In genomic region chr7:141455610-141456314, GRCm38 (mm10) we compare ENCODE assay signal across 7 mouse cellular contexts. TPM values are rescaled to one million over a fixed set of nuclear protein-coding genes. Genes with fewer than 3 reads are reported as not detected.
DNase-seq lines count a peak whose midpoint lies in the region; ATAC-seq and TF ChIP-seq lines count a peak whose summit lies in the region.

No protein-coding gene starts in this region.

- no peaks in the 10 kb centered on the region for H3K9me3 ChIP-seq in E14TG2a.4 (ENCODE audit: low read length)
- H3K9me3 ChIP-seq in embryonic facial prominence, embryonic 14.5 days (ENCODE audit: control insufficient read depth, low read length): no peaks in the 10 kb centered on the region
- H3K9me3 ChIP-seq in heart, embryonic 14.5 days (ENCODE audit: control insufficient read depth, low read length): no peaks in the 10 kb centered on the region
- H3K9me3 ChIP-seq in kidney, embryonic 16.5 days (ENCODE audit: low read length): no peaks in the 10 kb centered on the region

- H3K9ac ChIP-seq in embryonic facial prominence, embryonic 14.5 days (ENCODE audit: low read depth, low read length): peak overlapping the region; percentile 70
- H3K9ac ChIP-seq in heart, embryonic 14.5 days (ENCODE audit: low read length): peak overlapping the region; percentile 85
- peak overlapping the region; percentile 70 for H3K9ac ChIP-seq in kidney, embryonic 16.5 days (replicated peaks; ENCODE audit: low read length)

- peak; percentile 7; the same call in 1 of the 2 replicates for ATAC-seq in embryonic facial prominence, embryonic 14.5 days (ENCODE audit: low read depth)
- peak; percentile 28 for ATAC-seq in heart, embryonic 14.5 days (ENCODE audit: insufficient number of reproducible peaks, insufficient read depth, low FRiP score, low read depth)
- peak; percentile 35 for ATAC-seq in kidney, embryonic 16.5 days (ENCODE audit: low FRiP score, low TSS enrichment)

- H3K27me3 ChIP-seq in E14TG2a.4 (ENCODE audit: insufficient read depth, low read length): peaks cover 27% of the 10 kb centered on the region
- H3K27me3 ChIP-seq in embryonic facial prominence, embryonic 14.5 days (replicated peaks; ENCODE audit: control insufficient read depth, insufficient read depth, low read length): peaks cover 15% of the 10 kb centered on the region
- peaks cover 2% of the 10 kb centered on the region; the same call in 1 of the 2 replicates for H3K27me3 ChIP-seq in heart, embryonic 14.5 days (ENCODE audit: control insufficient read depth, insufficient read depth, low read length)
- H3K27me3 ChIP-seq in kidney, embryonic 16.5 days (ENCODE audit: insufficient read depth, low read length): no peaks in the 10 kb centered on the region
- no peaks in the 10 kb centered on the region for H3K27me3 ChIP-seq in small intestine, adult 2 months (ENCODE audit: control insufficient read depth, insufficient read depth, low read length)

- H3K36me3 ChIP-seq in E14TG2a.4 (ENCODE audit: insufficient read depth, low read length): peaks cover 33% of the 10 kb centered on the region
- peaks cover 17% of the 10 kb centered on the region for H3K36me3 ChIP-seq in embryonic facial prominence, embryonic 14.5 days (ENCODE audit: control insufficient read depth, insufficient read depth, low read length)
- peaks cover 44% of the 10 kb centered on the region for H3K36me3 ChIP-seq in heart, embryonic 14.5 days (ENCODE audit: control insufficient read depth, insufficient read depth, low read length)
- H3K36me3 ChIP-seq in kidney, embryonic 16.5 days (ENCODE audit: insufficient read depth, low read length): peaks cover 26% of the 10 kb centered on the region
- H3K36me3 ChIP-seq in small intestine, adult 2 months (ENCODE audit: control insufficient read depth, insufficient read depth, low read length): peaks cover 38% of the 10 kb centered on the region

- H3K4me2 ChIP-seq in embryonic facial prominence, embryonic 14.5 days (ENCODE audit: low read depth, low read length): peak overlapping the region; percentile 96
- H3K4me2 ChIP-seq in heart, embryonic 14.5 days (ENCODE audit: low read length): peak overlapping the region; percentile 94
- H3K4me2 ChIP-seq in kidney, embryonic 16.5 days (replicated peaks; ENCODE audit: low read depth, low read length): peak overlapping the region; percentile 92

- H3K4me3 ChIP-seq in E14TG2a.4 (replicated peaks; ENCODE audit: low read length): peak overlapping the region; percentile 91
- H3K4me3 ChIP-seq in embryonic facial prominence, embryonic 14.5 days (ENCODE audit: low read depth, low read length): peak overlapping the region; percentile 63
- H3K4me3 ChIP-seq in heart, embryonic 14.5 days (ENCODE audit: control insufficient read depth in 1 of 2, insufficient read depth in 1 of 2, low read depth in 1 of 2, low read length in 2 of 2): peak overlapping the region; percentile 63 to 74
- peak overlapping the region; percentile 77 for H3K4me3 ChIP-seq in kidney, embryonic 16.5 days (ENCODE audit: low read length)
- peak overlapping the region; percentile 84 for H3K4me3 ChIP-seq in small intestine, adult 2 months (ENCODE audit: low read depth, low read length)

- peak; percentile 87 to 95 for DNase-seq in adrenal gland, adult (ENCODE audit: inconsistent age in 2 of 2, low spot score in 1 of 2)
- DNase-seq in embryonic facial prominence, embryonic 14.5 days (ENCODE audit: low spot score): no peak
- DNase-seq in lung, postnatal 36 days: peak; percentile 94

- H3K27ac ChIP-seq in embryonic facial prominence, embryonic 14.5 days (replicated peaks; ENCODE audit: low read depth, low read length): peak overlapping the region; percentile 31; the same call in 1 of the 2 replicates
- peak overlapping the region; percentile 84 to 88 for H3K27ac ChIP-seq in heart, embryonic 14.5 days (replicated peaks in 1 of 2; ENCODE audit: control insufficient read depth in 1 of 2, insufficient read depth in 1 of 2, low read depth in 2 of 2, low read length in 2 of 2)
- peak overlapping the region; percentile 82 for H3K27ac ChIP-seq in kidney, embryonic 16.5 days (ENCODE audit: low read length)
- H3K27ac ChIP-seq in small intestine, adult 2 months (ENCODE audit: insufficient read depth, low read depth, low read length): peak overlapping the region; percentile 91

- TF ChIP-seq POLR2A in small intestine, adult 2 months (IDR thresholded peaks at IDR 0.05; ENCODE audit: low read depth, low read length): peak; percentile 10; the same call in 1 of the 2 replicates

- 2% methylated on average over 22 of the region's 23 CpGs for WGBS in embryonic facial prominence, embryonic 14.5 days
- under 1% methylated on average over 23 of the region's 23 CpGs for WGBS in heart, embryonic 14.5 days
- under 1% methylated on average over 23 of the region's 23 CpGs for WGBS in kidney, embryonic 16.5 days
- under 1% methylated on average over 23 of the region's 23 CpGs for WGBS in small intestine, adult 2 months

- TF ChIP-seq CTCF in E14TG2a.4 (conservative IDR thresholded peaks at IDR 0.05; ENCODE audit: low read length): no peak
- TF ChIP-seq CTCF in small intestine, adult 2 months (IDR thresholded peaks at IDR 0.05; ENCODE audit: extremely low read depth, insufficient read length, insufficient replicate concordance, low read depth, low read length): no peak

- H3K4me1 ChIP-seq in E14TG2a.4 (replicated peaks; ENCODE audit: low read depth, low read length): peaks cover 75% of the 10 kb centered on the region
- H3K4me1 ChIP-seq in embryonic facial prominence, embryonic 14.5 days (ENCODE audit: control insufficient read depth, insufficient read depth, low read length): 0 out of 2 replicates have a peak, but pooled peaks cover 4% of the 10 kb centered on the region
- peaks cover 7 to 13% of the 10 kb centered on the region in 2 experiments; a peak in 3 of 4 replicates for H3K4me1 ChIP-seq in heart, embryonic 14.5 days (ENCODE audit: control insufficient read depth in 2 of 2, insufficient read depth in 2 of 2, low read length in 2 of 2)
- H3K4me1 ChIP-seq in kidney, embryonic 16.5 days (ENCODE audit: insufficient read depth, low read length): peaks cover 12% of the 10 kb centered on the region
- H3K4me1 ChIP-seq in small intestine, adult 2 months (ENCODE audit: control insufficient read depth, insufficient read depth, insufficient read length, low read length): peaks cover 30% of the 10 kb centered on the region

RNA-seq across cellular contexts. Expression of gene Pnpla2, which starts 0.8 kb away (rescaled TPM):
- polyA plus RNA-seq in embryonic facial prominence, embryonic 14.5 days (2014; fragmentation: Nextera tagmentation; extraction: Ambion mirVana): 16.9 and 20.4 TPM in 2 replicates
- polyA plus RNA-seq in heart, embryonic 14.5 days (2014; fragmentation: Nextera tagmentation; extraction: Ambion mirVana): 48.7 and 49.0 TPM in 2 replicates
- 47.0 and 51.5 TPM in 2 replicates for polyA plus RNA-seq in kidney, embryonic 16.5 days (2015; fragmentation: Nextera tagmentation; extraction: Ambion mirVana)
- polyA plus RNA-seq in small intestine, adult 2 months (2012; rRNA removed): 86.0 and 319 TPM in 2 replicates

RNA-seq across cellular contexts. Expression of gene Cracr2b, which starts 5.1 kb away (rescaled TPM):
- polyA plus RNA-seq in embryonic facial prominence, embryonic 14.5 days (2014; fragmentation: Nextera tagmentation; extraction: Ambion mirVana): 6.6 and 10.3 TPM in 2 replicates
- 20.4 and 25.6 TPM in 2 replicates for polyA plus RNA-seq in heart, embryonic 14.5 days (2014; fragmentation: Nextera tagmentation; extraction: Ambion mirVana)
- polyA plus RNA-seq in kidney, embryonic 16.5 days (2015; fragmentation: Nextera tagmentation; extraction: Ambion mirVana): 23.7 and 24.1 TPM in 2 replicates
- 32.6 and 57.1 TPM in 2 replicates for polyA plus RNA-seq in small intestine, adult 2 months (2012; rRNA removed)

RNA-seq across cellular contexts. Expression of gene Rplp2, which starts 8.6 kb away (rescaled TPM):
- 1,283 and 1,386 TPM in 2 replicates for polyA plus RNA-seq in embryonic facial prominence, embryonic 14.5 days (2014; fragmentation: Nextera tagmentation; extraction: Ambion mirVana)
- polyA plus RNA-seq in heart, embryonic 14.5 days (2014; fragmentation: Nextera tagmentation; extraction: Ambion mirVana): 874 and 975 TPM in 2 replicates
- 1,055 and 1,146 TPM in 2 replicates for polyA plus RNA-seq in kidney, embryonic 16.5 days (2015; fragmentation: Nextera tagmentation; extraction: Ambion mirVana)
- polyA plus RNA-seq in small intestine, adult 2 months (2012; rRNA removed): 287 and 441 TPM in 2 replicates

RNA-seq across cellular contexts. Expression of gene Cd151, which starts 11.4 kb away (rescaled TPM):
- polyA plus RNA-seq in embryonic facial prominence, embryonic 14.5 days (2014; fragmentation: Nextera tagmentation; extraction: Ambion mirVana): 54.9 and 60.7 TPM in 2 replicates
- polyA plus RNA-seq in heart, embryonic 14.5 days (2014; fragmentation: Nextera tagmentation; extraction: Ambion mirVana): 77.5 and 115 TPM in 2 replicates
- 48.4 and 54.3 TPM in 2 replicates for polyA plus RNA-seq in kidney, embryonic 16.5 days (2015; fragmentation: Nextera tagmentation; extraction: Ambion mirVana)
- polyA plus RNA-seq in small intestine, adult 2 months (2012; rRNA removed): 209 and 414 TPM in 2 replicates

RNA-seq across cellular contexts. Expression of gene Pidd1, which starts 11.9 kb away (rescaled TPM):
- 7.1 and 7.4 TPM in 2 replicates for polyA plus RNA-seq in embryonic facial prominence, embryonic 14.5 days (2014; fragmentation: Nextera tagmentation; extraction: Ambion mirVana)
- 6.1 and 7.1 TPM in 2 replicates for polyA plus RNA-seq in heart, embryonic 14.5 days (2014; fragmentation: Nextera tagmentation; extraction: Ambion mirVana)
- polyA plus RNA-seq in kidney, embryonic 16.5 days (2015; fragmentation: Nextera tagmentation; extraction: Ambion mirVana): 11.4 and 12.6 TPM in 2 replicates
- 5.8 and 13.9 TPM in 2 replicates for polyA plus RNA-seq in small intestine, adult 2 months (2012; rRNA removed)

Comparison
In these comparisons a context has a peak if more than half of its experiments do, and no peak if none do; other contexts are left out.
1. H3K27ac ChIP-seq: peak in every context shown above with its lines; median percentile 91 in small intestine, adult 2 months; 86 in heart, embryonic 14.5 days; 82 in kidney, embryonic 16.5 days; 31 in embryonic facial prominence, embryonic 14.5 days.